Mouse (Mus musculus): ENCODE measurements at regions not wholly inside any gene's neighbourhood (a gene's known extent, or its start where the extent isn't known, plus 50 kb on each side); places are given as distances from the start of the nearest gene placed in this dataset.

GRCm38 (mm10) chr12:106726920-106727319 lies 716.9 kb downstream of the Vrk1 start:
- H3K9ac ChIP-seq = no peak overlapping the region
- H3K36me3 ChIP-seq (ENCODE audit: poor library complexity, severe bottlenecking) = no peaks in the 10 kb centered on the region
- H3K27ac ChIP-seq = no peak overlapping the region
- no peaks in the 10 kb centered on the region for H3K4me1 ChIP-seq
- ATAC-seq = no peak
- no peak overlapping the region for H3K4me3 ChIP-seq
- H3K27me3 ChIP-seq = no peaks in the 10 kb centered on the region
- no peak overlapping the region for H3K4me2 ChIP-seq
- no peaks in the 10 kb centered on the region for H3K9me3 ChIP-seq (replicated peaks)
- 70% methylated on average over 8 of the region's 8 CpGs for WGBS

DNA sequence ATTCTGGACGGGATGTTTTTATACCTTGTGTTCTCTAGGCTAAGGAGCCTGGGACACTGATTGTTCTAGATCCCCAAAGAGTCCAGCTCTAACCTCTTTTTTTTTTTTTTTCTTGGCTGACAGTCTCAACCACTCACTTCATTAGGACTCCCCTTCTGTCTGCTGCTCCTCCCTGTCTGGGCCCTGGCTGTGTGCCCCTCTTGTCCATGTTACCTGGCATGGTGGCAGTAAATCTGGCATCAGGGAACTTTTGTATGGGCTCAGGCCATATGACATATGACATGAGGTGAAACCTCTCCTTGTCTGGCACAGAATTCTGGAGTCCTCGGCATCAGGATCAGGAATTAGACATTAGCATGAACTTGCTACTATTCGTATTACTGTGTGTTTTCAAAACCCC lies 717.5 kb downstream of the Vrk1 start:
- no peaks in the 10 kb centered on the region for H3K4me1 ChIP-seq
- H3K36me3 ChIP-seq (ENCODE audit: poor library complexity, severe bottlenecking) = no peaks in the 10 kb centered on the region
- no peak overlapping the region for H3K9ac ChIP-seq
- H3K4me3 ChIP-seq = no peak overlapping the region
- H3K27ac ChIP-seq = no peak overlapping the region
- H3K27me3 ChIP-seq = no peaks in the 10 kb centered on the region
- WGBS = 88% methylated on average over 3 of the region's 3 CpGs
- no peak overlapping the region for H3K4me2 ChIP-seq
- no peak for ATAC-seq
- H3K9me3 ChIP-seq (replicated peaks) = no peaks in the 10 kb centered on the region

DNA sequence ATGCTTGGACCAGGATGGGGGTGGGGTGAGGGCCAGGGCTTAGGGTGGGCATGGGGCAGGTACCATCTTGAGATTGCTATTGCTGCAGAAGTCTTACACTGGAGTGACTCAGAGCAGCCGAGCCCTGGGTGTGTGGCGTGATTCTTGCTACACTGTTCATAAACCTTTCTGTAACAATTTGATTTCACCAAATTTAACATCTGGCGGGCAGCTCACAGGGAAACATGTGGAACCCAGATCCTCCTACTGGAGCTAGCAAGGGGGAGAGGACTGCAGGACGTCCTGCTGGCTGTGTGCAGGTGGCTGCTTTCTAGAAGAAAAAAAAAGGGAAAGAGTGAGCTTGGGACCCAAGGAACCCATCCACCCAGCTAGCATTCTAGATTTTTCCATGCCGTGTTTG lies 719.7 kb downstream of the Vrk1 start:
- no peaks in the 10 kb centered on the region for H3K9me3 ChIP-seq (replicated peaks)
- WGBS = 88% methylated on average over 5 of the region's 5 CpGs

GRCm38 (mm10) chr12:106732108-106732857 lies 722.3 kb downstream of the Vrk1 start:
- ATAC-seq = no peak

More for the DNA sequence above, 719.7 kb downstream of the Vrk1 start:
- H3K4me1 ChIP-seq = no peaks in the 10 kb centered on the region
- H3K4me3 ChIP-seq = no peak overlapping the region
- no peaks in the 10 kb centered on the region for H3K36me3 ChIP-seq (ENCODE audit: poor library complexity, severe bottlenecking)
- H3K27me3 ChIP-seq = no peaks in the 10 kb centered on the region
- no peak overlapping the region for H3K9ac ChIP-seq
- H3K27ac ChIP-seq = no peak overlapping the region
- H3K4me2 ChIP-seq = no peak overlapping the region
- no peak for ATAC-seq

DNA sequence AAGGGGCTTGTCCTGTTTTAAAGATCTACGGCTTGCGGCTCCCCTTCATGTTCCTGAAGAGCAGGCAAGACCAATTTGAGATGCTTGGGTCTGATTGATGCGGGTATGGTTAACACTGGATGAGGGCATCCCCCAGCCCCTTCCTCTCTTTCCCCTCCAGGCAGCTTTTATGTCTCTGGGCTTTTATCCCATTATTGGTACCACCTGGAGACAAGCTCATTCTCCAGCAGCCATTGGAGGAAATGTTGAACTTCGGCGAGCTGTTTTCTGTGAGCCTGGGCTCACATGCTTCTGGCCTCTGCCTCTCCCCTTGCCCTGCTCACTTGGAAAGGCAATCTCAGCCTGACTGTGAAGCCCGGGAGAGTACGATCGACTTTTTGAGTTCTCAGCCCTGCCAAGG lies 738.7 kb downstream of the Vrk1 start:
- H3K4me1 ChIP-seq = no peaks in the 10 kb centered on the region
- no peaks in the 10 kb centered on the region for H3K36me3 ChIP-seq (ENCODE audit: poor library complexity, severe bottlenecking)
- no peaks in the 10 kb centered on the region for H3K27me3 ChIP-seq
- H3K9ac ChIP-seq = no peak overlapping the region
- H3K9me3 ChIP-seq (replicated peaks) = peaks cover 8% of the 10 kb centered on the region; the same call in 1 of the 2 replicates
- H3K4me2 ChIP-seq = no peak overlapping the region
- no peak for ATAC-seq
- H3K4me3 ChIP-seq = no peak overlapping the region
- H3K27ac ChIP-seq = no peak overlapping the region
- WGBS = 88% methylated on average over 8 of the region's 8 CpGs

More at GRCm38 (mm10) chr12:106732108-106732857, 722.3 kb downstream of the Vrk1 start:
- H3K4me3 ChIP-seq = no peak overlapping the region
- H3K36me3 ChIP-seq (ENCODE audit: poor library complexity, severe bottlenecking) = no peaks in the 10 kb centered on the region
- no peaks in the 10 kb centered on the region for H3K27me3 ChIP-seq
- no peaks in the 10 kb centered on the region for H3K9me3 ChIP-seq (replicated peaks)
- no peak overlapping the region for H3K27ac ChIP-seq
- H3K9ac ChIP-seq = no peak overlapping the region
- H3K4me2 ChIP-seq = no peak overlapping the region
- H3K4me1 ChIP-seq = no peaks in the 10 kb centered on the region
- WGBS = 78% methylated on average over 16 of the region's 16 CpGs

DNA sequence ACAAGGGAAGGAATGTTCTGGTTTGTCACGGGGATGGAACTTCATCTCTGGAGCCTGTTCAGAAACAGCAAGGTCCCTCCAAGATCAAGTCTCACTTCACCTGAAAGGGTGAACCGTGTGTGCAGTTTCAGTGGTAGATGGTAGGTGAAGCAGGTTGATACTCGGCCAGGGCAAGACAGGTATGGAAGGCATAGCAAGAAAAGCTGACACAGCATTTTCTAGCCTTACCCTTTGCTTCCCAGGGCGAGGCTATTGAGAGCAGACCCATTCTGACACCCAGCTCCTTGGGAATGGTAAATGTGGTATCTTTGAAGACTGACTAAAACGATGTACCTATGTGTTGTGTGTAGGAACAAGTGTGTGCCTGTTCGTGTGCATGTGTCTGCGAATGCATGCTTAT lies 724.9 kb upstream of the 3110018I06Rik start:
- H3K4me3 ChIP-seq = no peak overlapping the region
- 0 out of 2 replicates have a peak, but pooled peaks cover 7% of the 10 kb centered on the region for H3K9me3 ChIP-seq (replicated peaks)
- no peak for ATAC-seq
- H3K36me3 ChIP-seq (ENCODE audit: poor library complexity, severe bottlenecking) = no peaks in the 10 kb centered on the region
- no peak overlapping the region for H3K9ac ChIP-seq
- no peaks in the 10 kb centered on the region for H3K4me1 ChIP-seq
- H3K27ac ChIP-seq = no peak overlapping the region
- H3K27me3 ChIP-seq = no peaks in the 10 kb centered on the region
- no peak overlapping the region for H3K4me2 ChIP-seq
- WGBS = 86% methylated on average over 7 of the region's 7 CpGs

- Histone ChIP-seq H3K4me3 (no peak overlapping the region), H3K9ac (no peak overlapping the region), H3K9me3 (replicated peaks) (0 out of 2 replicates have a peak, but pooled peaks cover 4% of the 10 kb centered on the region), H3K4me2 (no peak overlapping the region), H3K36me3 (ENCODE audit: poor library complexity, severe bottlenecking) (no peaks in the 10 kb centered on the region), H3K4me1 (no peaks in the 10 kb centered on the region), H3K27me3 (no peaks in the 10 kb centered on the region), H3K27ac (no peak overlapping the region)
- no peak for ATAC-seq
- 86% methylated on average over 7 of the region's 7 CpGs for WGBS
These were observed 723.9 kb upstream of the 3110018I06Rik start for GRCm38 (mm10) chr12:106764516-106764915.

DNA sequence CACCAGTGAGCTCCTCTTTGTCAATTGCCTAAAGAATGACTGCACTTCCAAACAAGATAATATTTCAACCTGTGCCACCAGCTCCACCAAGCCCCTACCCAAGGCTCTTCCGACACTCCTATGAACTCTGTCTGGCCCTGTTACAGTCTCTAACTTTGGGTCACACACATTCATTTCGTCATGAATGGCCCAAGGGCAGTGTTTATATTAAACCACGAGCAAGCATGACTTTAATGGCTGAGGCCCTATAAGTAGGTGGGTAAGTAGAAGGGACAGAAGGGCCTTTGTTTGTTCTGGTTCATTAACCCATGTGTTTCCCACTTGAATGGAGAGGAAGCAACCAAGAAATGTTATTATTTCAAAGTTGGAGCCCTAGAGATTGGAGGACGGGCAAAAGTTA lies 714.9 kb upstream of the 3110018I06Rik start:
- Histone ChIP-seq H3K9ac (no peak overlapping the region), H3K4me1 (no peaks in the 10 kb centered on the region), H3K9me3 (replicated peaks) (no peaks in the 10 kb centered on the region), H3K4me3 (no peak overlapping the region), H3K36me3 (ENCODE audit: poor library complexity, severe bottlenecking) (no peaks in the 10 kb centered on the region), H3K4me2 (no peak overlapping the region), H3K27me3 (no peaks in the 10 kb centered on the region), H3K27ac (no peak overlapping the region)
- no peak for ATAC-seq
- 53% methylated on average over 4 of the region's 4 CpGs for WGBS

DNA sequence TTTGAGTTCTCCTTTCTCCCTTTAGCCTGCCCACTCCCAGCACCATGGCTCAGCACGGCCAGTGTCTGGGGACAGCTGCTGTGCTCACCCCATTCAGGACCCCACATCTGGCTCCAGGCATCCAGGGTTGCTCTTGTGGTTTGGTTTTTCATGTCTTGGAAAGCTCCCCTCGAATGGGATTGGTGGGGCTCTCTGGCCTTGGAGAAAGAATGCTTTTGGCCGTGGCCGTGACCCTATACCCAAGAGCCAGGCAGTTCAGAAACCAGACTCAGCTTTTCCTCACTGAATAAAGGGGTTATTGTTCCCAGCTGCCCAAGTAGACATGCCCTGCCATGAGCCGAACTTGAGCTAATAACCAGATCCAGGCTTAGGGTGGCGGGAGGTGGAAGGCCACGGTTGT lies 691.8 kb upstream of the 3110018I06Rik start:
- Histone ChIP-seq H3K27ac (no peak overlapping the region), H3K9ac (no peak overlapping the region), H3K4me2 (no peak overlapping the region), H3K9me3 (replicated peaks) (no peaks in the 10 kb centered on the region), H3K4me3 (no peak overlapping the region), H3K36me3 (ENCODE audit: poor library complexity, severe bottlenecking) (no peaks in the 10 kb centered on the region), H3K27me3 (no peaks in the 10 kb centered on the region), H3K4me1 (no peaks in the 10 kb centered on the region)
- ATAC-seq = no peak
- WGBS = 80% methylated on average over 7 of the region's 7 CpGs

- Histone ChIP-seq H3K27ac (no peak overlapping the region), H3K4me1 (no peaks in the 10 kb centered on the region), H3K4me3 (no peak overlapping the region), H3K9ac (no peak overlapping the region), H3K9me3 (replicated peaks) (0 out of 2 replicates have a peak, but pooled peaks cover 7% of the 10 kb centered on the region), H3K4me2 (no peak overlapping the region), H3K36me3 (ENCODE audit: poor library complexity, severe bottlenecking) (no peaks in the 10 kb centered on the region), H3K27me3 (no peaks in the 10 kb centered on the region)
- ATAC-seq = no peak
- WGBS = 88% methylated on average over 6 of the region's 6 CpGs
These were observed 668.7 kb upstream of the 3110018I06Rik start for GRCm38 (mm10) chr12:106819736-106820135.

DNA sequence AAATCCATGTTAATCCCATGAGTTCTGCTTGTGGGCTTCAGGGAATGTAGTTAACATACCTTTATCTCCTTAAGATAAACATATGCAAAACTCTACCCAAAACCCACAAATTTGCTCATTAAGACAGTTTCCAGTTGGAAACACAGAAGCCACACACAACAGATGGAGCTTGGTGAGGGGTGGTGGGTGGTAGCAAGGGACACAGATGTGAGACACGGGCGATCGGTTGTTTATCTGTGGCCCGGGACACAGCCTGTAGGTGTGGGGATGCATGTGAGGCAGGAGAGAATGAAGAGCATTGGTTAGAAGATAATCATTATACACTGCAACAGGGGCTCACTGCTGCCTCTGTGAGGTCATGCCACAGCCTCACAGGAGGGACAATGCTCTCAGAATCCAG lies 666.1 kb upstream of the 3110018I06Rik start:
- Histone ChIP-seq H3K4me1 (no peaks in the 10 kb centered on the region), H3K9me3 (replicated peaks) (0 out of 2 replicates have a peak, but pooled peaks cover 7% of the 10 kb centered on the region), H3K36me3 (ENCODE audit: poor library complexity, severe bottlenecking) (no peaks in the 10 kb centered on the region), H3K27me3 (no peaks in the 10 kb centered on the region), H3K4me3 (no peak overlapping the region), H3K4me2 (no peak overlapping the region), H3K27ac (no peak overlapping the region), H3K9ac (no peak overlapping the region)
- ATAC-seq = no peak
- 87% methylated on average over 4 of the region's 4 CpGs for WGBS

GRCm38 (mm10) chr12:106828542-106828941 lies 659.9 kb upstream of the 3110018I06Rik start:
- Histone ChIP-seq H3K4me3 (no peak overlapping the region), H3K9ac (no peak overlapping the region), H3K4me1 (peaks cover 20% of the 10 kb centered on the region), H3K27me3 (no peaks in the 10 kb centered on the region), H3K4me2 (no peak overlapping the region), H3K9me3 (replicated peaks) (no peaks in the 10 kb centered on the region), H3K36me3 (ENCODE audit: poor library complexity, severe bottlenecking) (no peaks in the 10 kb centered on the region), H3K27ac (no peak overlapping the region)
- WGBS = 11% methylated on average over 3 of the region's 3 CpGs
- ATAC-seq = no peak

GRCm38 (mm10) chr12:106829323-106829722 lies 659.1 kb upstream of the 3110018I06Rik start:
- H3K36me3 ChIP-seq (ENCODE audit: poor library complexity, severe bottlenecking) = no peaks in the 10 kb centered on the region
- H3K27ac ChIP-seq = no peak overlapping the region
- no peak for ATAC-seq
- no peak overlapping the region for H3K9ac ChIP-seq
- no peaks in the 10 kb centered on the region for H3K9me3 ChIP-seq (replicated peaks)
- H3K4me2 ChIP-seq = no peak overlapping the region
- H3K4me1 ChIP-seq = peaks cover 22% of the 10 kb centered on the region
- no peak overlapping the region for H3K4me3 ChIP-seq
- 5% methylated on average over 9 of the region's 9 CpGs for WGBS
- no peaks in the 10 kb centered on the region for H3K27me3 ChIP-seq
